Mouse (Mus musculus): ENCODE results near the gene Plxnb1. TPM values are rescaled to one million over a fixed set of nuclear protein-coding genes. Genes with fewer than 3 reads are reported as not detected.

The Plxnb1 gene
- total RNA-seq, 4 experiments from 2014 or later: 21.6 to 25.9 (median 22.9) TPM

DNA sequence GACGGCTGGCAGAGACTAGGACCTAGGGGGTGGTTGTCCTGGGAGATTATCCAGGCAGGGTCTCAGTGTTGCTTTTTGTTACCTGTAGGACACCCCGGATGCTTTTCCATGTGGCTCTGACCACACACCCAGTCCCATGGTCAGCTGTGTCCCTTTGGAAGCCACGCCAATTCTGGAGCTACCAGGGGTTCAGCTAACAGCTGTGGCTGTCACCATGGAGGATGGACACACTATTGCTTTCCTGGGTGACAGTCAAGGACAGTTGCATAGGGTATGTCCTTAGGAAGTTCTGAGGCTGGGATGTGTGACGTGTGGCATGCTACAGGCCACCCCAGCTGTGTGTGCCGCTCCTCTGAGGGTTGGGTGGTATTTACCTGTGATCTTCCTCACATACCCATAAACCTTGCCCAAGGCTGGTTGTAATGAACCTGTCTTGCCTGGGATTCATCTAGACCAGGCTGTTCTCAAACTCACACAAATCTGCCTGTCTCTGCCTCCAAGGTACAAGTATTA lies 6.8 kb downstream of the Plxnb1 start:
- no peak for DNase-seq (ENCODE audit: low spot score)

- DNase-seq (ENCODE audit: low spot score): no peak
Measured at GRCm38 (mm10) chr9:109102541-109102940, 7.4 kb downstream of the Plxnb1 start.

DNA sequence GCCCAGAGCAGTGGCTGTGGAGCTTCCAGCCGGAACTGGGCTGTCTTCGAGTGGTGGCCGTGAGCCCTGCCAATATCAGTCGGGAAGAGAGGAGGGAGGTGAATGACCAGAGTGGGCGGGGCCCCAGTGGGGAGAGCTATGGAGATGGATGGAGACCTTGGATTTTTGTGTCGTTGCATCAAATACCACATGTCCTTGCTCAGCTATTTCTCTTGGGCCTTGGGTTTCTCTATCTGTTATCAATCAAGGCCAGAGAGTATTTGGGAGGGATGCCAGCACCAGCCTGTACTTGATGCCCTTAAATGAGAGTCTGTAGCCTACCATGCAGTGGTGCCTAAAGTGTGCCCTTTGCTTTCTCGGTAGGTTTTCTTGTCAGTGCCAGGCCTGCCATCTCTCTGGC lies 8.1 kb downstream of the Plxnb1 start:
- DNase-seq (ENCODE audit: low spot score): no peak

DNA sequence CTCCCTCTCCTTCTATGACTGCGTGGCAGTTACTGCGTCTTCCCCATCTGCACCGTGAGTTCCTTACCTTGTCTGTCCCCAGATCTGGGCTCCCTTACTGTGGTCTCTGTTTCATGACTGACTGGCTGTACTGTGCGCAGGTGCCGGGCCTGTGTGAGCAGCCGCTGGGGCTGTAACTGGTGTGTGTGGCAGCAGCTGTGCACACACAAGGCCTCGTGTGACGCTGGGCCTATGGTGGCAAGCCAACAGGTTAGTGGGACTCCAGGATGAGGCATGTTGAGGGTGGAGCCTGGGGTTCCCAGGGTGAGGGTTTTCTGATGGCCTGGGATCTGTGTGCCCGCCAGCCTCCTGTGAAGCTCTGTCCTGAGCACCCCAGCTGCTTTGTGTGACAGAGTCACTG lies 8.9 kb downstream of the Plxnb1 start:
- no peak for DNase-seq (ENCODE audit: low spot score)

DNA sequence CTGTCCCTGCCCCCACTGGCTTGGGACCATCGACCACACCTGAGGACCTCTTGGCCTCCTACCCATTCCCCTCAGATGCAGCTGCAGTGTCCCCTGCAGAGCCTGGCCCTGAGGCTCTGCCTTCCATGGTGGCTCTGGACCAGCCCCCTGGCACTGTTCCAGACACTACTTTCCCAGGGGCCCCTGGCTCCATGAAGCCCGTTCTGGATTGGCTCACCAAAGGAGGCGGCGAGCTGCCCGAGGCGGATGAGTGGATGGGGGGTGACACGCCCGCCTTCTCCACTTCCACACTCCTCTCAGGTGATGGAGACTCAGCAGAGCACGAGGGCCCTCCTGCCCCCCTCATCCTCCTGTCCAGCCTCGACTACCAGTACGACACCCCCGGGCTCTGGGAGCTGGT lies 9.8 kb downstream of the Plxnb1 start:
- DNase-seq (ENCODE audit: low spot score): no peak

DNA sequence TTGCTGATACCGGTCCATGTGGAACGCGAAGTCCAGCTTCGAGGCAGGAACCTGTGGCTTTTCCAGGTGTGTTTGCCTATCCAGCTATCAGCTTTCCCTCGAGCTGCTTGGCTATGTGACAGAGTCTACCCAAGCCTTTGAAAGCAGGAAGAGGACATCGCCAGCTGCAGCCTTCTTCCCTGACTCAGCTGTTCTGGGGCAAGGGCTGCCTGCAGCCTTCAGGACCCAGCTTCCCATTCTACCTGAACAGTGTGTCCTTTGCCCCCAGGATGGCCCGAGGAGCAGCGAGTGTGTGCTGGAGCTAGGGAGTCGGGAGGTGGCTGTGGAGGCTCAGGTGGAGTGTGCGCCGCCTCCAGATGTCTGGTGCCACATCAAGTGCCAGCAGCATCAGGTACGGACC lies 10.5 kb downstream of the Plxnb1 start:
- DNase-seq (ENCODE audit: low spot score): no peak

DNA sequence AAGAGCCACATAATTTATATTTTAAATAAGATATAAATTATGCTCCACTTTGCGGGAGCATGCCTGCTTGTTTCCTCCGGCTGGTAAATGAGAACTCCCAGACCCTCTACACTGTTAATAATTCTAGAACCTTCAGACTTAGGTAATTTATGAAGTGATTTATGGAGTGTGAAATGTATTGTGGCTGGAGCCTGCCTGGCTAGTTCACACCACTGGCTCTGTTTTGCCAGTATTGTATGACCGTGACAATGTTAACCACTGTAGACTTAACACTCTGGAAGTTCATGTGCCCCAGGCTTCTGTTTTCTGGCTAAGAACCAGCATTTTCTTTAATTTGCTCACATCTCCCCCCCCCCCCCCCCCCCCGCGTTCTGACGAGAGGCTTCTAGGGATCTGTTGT lies 12.2 kb downstream of the Plxnb1 start:
- DNase-seq (ENCODE audit: low spot score): no peak

DNA sequence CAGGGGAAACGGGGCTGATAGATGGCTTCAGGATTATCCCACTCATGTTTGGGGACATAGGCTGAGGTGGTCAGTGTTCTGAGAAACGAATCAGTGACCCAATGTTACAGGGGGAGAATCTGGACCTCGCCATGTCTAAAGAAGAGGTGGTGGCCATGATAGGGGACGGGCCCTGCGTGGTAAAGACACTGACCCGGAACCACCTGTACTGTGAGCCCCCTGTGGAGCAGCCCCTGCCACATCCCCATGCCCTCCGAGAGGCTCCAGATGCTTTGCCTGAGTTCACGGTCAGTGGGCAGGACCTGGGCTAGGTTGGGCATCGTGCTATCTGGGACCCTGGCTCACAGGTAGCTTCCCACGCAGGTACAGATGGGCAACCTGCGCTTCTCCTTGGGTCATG lies 15.1 kb downstream of the Plxnb1 start:
- no peak for DNase-seq (ENCODE audit: low spot score)

DNA sequence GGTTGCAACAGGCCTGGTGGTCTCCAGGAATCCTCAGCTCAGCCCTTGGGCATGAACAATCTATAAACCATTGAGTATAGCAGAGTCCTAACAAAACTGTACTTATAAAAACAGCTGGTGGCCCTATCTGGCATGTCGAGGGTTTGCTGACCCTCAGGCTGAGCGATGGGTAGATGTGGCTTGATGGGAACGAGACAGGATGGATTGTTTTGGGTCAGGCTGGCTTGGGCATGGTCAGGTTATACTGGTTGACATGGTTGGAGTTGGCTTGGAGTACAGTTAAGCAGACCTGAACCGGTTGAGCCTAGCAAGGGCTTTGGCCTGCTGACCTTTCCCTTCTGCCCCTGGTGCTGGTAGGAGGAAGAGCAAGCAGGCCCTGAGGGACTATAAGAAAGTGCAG lies 15.9 kb downstream of the Plxnb1 start:
- DNase-seq (ENCODE audit: low spot score): no peak

GRCm38 (mm10) chr9:109111591-109111990 lies 16.4 kb downstream of the Plxnb1 start:
- DNase-seq (ENCODE audit: low spot score): no peak

DNA sequence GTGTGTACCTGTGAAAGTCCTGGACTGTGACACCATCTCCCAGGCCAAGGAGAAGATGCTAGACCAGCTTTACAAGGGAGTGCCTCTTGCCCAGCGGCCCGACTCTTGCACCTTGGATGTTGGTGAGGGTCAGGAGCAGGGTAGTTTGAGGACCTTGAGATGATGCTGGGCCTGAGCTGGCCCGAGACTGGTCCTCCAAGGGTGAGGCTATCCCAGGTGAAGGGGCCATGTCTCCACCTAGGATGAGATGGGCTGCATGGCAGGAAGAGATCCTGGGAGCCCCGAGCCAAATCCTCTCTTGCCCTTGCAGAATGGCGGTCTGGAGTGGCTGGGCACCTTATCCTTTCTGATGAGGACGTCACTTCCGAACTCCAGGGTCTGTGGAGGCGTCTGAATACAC lies 18.1 kb downstream of the Plxnb1 start:
- DNase-seq (ENCODE audit: low spot score): no peak

GRCm38 (mm10) chr9:109114276-109114675 lies 19.1 kb downstream of the Plxnb1 start:
- no peak for DNase-seq (ENCODE audit: low spot score)

DNA sequence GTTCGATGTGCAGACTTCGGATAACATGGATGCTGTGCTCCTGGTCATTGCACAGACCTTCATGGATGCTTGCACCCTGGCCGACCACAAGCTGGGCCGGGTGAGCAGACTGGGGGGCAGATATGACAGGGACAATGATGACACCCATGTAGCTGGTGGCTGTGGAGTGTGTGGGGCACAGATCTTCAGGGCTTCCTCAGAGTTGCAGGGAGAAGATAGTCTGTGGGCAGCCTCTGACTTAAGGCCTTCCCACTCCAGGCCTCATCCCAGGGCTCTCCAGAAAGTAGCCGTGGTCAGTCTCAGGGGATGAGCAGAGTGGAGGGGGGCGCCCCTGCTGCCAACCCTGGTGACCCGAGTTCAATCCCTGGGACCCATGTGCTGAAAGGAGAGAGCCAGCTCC lies 19.7 kb downstream of the Plxnb1 start:
- DNase-seq (ENCODE audit: low spot score): no peak

DNA sequence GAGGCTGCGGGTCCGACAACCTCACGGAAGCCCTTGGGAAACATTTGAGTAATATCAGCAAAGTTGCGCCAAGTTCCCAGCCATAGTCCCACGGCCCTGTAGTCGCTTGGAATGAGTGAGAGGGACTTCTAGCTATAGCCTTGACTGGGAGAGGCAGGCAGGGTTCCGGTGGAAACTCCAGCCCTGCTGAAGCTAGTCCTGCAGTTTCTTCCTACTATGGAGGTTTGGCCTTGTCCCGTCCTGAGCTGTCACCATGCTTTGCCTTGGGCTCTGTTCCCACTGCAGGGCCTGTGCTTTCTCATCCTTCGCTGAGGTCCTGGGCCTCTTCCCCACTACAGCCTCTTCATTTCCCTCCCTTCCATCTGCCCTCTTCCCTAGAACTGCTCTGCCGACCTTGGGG lies 21.0 kb downstream of the Plxnb1 start:
- DNase-seq (ENCODE audit: low spot score): no peak

DNA sequence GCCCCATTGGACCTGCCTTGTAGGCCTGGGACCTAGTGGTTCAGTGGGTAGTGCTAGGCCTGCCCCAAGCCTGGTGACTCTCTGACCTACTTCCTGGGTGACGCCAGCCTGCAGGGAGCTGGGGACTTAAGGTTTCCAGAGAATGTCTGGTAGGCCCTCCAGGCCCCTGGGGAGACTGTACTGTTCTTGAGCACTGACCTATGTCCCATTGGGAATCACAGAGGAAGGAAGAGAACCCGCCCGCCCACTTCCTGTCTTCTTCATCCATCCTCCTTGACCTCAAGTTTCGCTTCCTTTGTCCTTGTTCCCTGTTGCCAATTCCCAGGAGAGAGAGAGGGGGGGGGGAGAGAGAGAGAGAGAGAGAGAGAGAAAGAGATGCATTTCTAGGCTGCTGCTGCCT lies 22.9 kb downstream of the Plxnb1 start:
- peak; percentile 63 for DNase-seq (ENCODE audit: low spot score)

GRCm38 (mm10) chr9:109119571-109119970 lies 24.4 kb downstream of the Plxnb1 start:
- no peak for DNase-seq (ENCODE audit: low spot score)

DNA sequence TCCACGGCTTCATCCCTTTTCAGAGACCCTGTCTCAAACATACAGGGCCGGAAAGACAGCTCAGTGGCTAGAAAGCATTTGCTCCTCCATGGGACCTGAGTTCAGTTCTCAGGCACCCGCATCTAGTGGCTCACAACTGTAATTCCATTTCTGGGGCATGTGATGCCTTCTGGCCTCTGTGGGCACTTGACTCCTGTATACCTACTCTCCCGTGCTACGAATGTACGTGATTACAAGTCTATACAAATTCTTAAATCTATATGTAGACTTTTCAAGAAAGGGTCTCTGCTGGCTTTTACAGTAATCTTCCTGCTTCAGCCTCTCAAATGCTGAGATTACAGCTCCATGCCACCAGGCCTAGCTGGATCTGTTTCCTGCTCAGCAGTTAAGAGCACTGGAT lies 25.8 kb downstream of the Plxnb1 start:
- no peak for DNase-seq (ENCODE audit: low spot score)

DNA sequence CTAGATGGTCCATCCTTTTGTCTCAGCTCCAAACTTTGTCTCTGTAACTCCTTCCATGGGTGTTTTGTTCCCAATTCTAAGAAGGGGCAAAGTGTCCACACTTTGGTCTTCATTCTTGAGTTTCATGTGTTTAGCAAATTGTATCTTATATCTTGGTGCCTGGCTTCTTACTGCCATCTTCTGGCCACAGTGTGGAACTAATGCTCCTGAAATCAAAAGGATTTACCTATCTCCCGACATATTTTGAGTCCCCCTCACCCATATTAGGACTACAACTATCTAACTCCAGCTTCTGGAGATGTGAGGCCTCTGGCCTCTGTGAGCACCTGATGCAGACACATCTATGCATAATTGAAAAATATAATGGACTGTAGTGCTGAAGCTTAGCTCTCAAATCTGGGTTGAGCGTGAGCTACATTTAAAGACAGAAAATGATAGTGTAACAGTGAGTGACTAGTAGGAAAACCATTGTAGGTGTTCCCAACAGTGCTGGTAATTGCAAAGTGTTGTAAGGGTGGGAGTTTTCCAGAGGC lies 27.4 kb downstream of the Plxnb1 start:
- DNase-seq (ENCODE audit: low spot score): peak; percentile 35

DNA sequence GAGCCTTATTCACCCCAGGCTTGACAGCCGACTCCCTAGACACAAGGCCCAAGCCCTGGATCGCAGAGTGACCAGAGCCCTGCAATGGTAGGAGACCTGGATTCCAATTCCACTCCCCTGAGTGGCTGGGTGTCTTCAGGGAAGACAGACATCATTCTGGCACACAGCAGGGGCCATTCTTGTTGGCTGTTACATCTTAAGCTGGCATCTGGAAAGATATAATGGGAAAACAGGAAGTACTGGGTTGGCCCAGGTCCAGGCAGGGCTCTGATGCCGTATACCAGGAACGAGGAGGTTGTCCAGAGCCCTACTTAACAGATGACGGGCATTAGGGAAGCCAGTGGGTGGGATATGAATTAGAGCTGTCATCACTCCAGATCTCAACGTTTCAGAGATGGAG lies 28.1 kb downstream of the Plxnb1 start:
- DNase-seq (ENCODE audit: low spot score): no peak

GRCm38 (mm10) chr9:109124164-109124563 lies 29.0 kb downstream of the Plxnb1 start:
- no peak for DNase-seq (ENCODE audit: low spot score)

DNA sequence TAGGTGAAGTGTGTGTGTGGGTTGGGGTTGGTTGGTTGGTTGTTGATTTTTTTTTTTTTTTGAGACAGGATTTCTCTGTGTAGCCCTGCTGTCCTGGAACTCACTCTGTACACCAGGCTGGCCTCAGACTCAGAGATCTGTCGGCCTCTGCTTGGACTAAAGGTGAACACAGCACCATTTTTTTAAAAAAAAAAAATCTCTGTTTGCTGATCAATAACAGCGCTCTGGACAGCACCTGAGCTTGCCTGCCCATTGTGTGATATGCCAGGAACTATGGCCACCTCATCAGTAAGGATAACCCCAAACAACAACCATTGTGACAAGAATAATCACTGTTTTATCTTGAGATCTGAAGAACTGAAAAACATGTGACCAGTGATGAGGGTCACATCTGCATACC lies 29.9 kb downstream of the Plxnb1 start:
- no peak for DNase-seq (ENCODE audit: low spot score)

- no peak for DNase-seq (ENCODE audit: low spot score)
Measured at GRCm38 (mm10) chr9:109125481-109125880, 30.3 kb downstream of the Plxnb1 start.

DNA sequence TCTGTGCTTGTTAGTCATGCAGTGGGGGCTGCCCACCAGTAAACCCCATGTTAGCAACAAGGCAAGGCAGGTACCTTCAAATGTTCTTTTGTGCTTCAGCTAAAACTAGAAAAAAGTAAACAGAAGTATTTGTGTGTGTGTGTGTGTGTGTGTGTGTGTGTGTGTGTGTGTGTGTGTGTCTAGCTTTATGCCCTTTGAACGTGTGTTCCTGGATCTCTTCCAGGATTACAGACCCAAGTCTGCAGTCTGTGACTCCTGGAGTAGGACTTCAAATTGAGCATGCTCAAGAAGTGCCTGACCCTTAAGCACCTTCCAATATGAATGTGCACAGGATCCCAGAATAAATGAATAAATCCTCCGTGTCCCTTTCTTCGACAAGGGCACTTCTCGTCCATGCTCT lies 31.9 kb downstream of the Plxnb1 start:
- no peak for DNase-seq (ENCODE audit: low spot score)

GRCm38 (mm10) chr9:109128211-109128610 lies 33.0 kb downstream of the Plxnb1 start:
- DNase-seq (ENCODE audit: low spot score): no peak

All from heart, adult 8-10 months (tissue).